Mouse (Mus musculus) c-Kit-positive CD71-positive TER-119-negative erythroid progenitor cells, embryonic 14.5 days (primary cell): Measurements from ENCODE around the gene Pip4k2c.

Source experiments
- DNase-seq: peaks from one replicate; pipeline ENCODE4 v3.0.0-alpha.2; 2013; ENCODE audit warnings: low read depth

Pip4k2c gene

DNA sequence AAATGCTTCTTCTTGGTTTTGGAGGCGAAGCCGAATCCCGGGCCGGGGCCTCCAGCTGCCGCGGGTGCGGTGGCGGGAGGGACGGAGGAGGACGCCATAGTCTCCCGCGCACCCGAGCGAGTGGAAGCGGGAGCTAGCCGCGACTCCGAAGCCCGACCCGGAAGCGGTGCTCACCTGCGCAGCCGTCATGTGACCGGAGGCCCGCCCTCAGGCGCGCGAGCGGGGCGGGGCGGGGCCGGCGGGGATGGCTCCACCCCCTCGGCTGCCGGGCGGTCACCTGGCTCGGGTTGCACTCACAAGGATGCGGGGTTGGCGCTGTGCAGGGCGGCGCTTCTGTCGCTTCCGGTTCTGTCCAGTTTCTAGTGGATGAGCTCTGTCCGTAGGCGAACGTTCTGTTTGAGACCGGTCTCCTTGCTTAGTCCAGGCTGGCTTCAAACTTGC lies at the start of gene Pip4k2c:
Gene Pip4k2c (minus strand): TSS at position 172 of the 441 bp plus-strand sequence.
- peak; percentile 71 for DNase-seq

DNA sequence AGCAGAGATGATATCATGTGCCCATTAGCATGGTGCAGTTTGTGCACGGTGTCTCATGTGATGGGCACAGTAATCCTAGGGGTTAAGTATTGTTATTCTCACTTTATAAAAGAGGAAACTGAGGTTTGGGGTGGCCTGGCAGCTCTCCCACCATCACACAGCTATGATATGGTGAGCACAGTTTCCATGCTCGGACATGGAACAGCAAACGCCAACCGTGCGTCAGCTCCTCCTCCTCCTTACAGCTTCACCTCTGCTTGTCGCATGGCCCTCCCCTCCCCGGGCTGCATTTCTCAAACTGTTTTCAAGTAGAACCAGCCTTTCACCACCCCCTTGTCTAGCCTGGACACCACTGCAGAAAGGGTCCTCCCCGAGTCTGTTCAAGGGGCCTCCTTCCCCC lies 47.1 kb upstream of the Pip4k2c start:
- no peak for DNase-seq

- no peak for DNase-seq
These were observed 46.4 kb upstream of the Pip4k2c start for GRCm38 (mm10) chr10:127257790-127258189.

GRCm38 (mm10) chr10:127255625-127256345 lies 44.4 kb upstream of the Pip4k2c start:
- DNase-seq: peak; percentile 49

- DNase-seq: no peak
These were observed 39.4 kb upstream of the Pip4k2c start for GRCm38 (mm10) chr10:127250810-127251209.

DNA sequence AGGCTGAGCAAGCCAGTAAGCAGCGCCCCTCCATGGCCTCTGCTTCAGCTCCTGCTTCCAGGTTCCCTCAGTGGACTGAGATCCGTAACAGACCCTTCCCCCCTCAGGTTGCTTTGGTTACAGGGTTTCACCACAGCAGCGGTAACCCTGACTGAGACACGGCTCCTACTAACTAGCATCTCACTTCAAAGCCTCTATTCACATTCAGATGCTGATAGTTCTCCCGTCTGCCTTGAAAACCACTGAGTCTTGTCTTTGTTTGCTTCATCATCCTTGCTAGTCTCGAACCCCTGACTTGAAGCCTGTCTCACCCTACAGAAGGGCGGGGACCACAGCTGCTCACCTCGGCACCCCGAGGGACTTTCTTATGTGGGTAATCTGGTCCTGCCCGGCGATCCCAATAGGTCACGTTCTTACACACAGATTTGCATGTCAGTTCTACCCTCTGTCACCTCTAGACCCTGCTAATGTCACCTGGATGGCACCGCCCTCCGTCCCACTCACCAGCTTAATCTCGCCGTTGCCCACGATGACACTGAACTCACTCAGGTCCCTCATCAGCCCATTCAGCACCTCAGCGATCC lies 26.9 kb upstream of the Pip4k2c start:
- no peak for DNase-seq

DNA sequence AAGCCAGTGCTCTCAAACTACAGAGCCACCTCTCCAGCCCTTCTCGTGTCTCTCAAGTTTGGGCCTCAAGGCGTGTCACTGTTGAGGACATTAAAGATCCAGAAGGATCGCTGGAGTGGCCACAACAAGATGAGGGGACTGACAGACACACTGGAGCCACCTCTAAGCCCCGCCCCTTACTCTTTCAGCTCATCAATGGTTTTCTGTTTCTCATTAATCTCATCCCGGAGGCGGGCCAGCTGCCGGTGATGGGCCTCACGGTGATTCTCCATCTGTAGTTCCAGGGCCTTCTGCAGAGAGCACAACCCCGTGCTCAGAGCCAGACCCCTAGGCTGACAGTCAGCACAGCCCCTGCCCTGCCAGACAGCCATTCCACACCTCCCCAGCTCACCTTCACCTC lies 25.2 kb upstream of the Pip4k2c start:
- no peak for DNase-seq

DNA sequence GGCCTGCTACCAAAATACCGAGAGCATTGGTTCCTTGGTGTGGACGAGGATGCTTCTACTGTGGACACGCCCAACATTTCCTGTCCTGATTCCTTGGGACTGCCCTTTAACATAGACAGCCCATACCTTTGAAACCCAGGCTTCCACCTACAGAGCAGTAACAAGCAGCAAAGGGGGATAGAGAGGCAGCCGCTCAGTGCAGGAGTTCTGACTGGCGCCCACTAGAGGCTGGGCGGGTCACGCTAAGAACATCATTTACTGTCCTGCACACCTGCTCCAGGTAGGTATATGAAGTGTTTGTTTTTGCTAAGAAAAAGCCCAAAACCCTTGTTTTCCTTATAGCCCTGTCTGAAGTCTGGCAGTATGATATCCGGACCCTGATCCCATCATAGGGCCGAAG lies 21.8 kb upstream of the Pip4k2c start:
- no peak for DNase-seq

- DNase-seq: no peak
These were observed 20.4 kb upstream of the Pip4k2c start for GRCm38 (mm10) chr10:127231741-127232140.

GRCm38 (mm10) chr10:127230693-127231092 lies 19.3 kb upstream of the Pip4k2c start:
- DNase-seq: no peak

DNA sequence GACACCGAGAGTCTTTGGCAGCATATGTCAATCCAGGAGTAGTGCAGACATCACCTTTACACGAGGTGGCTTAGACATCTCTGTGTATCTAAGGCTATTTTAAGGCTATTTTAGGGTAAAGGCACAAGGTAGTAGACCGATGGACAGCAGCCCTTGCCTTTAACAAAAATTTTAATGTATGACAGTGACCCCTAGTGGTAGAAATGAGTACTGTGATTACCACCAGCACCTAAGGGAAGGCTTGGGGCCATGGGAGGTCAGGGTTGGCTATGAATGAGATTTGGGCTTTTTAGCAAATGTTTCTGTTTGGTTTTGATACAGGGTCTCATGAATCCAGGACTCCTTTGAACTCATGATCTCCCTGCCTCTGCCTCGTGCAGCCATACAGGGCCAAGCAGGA lies 17.5 kb upstream of the Pip4k2c start:
- peak; percentile 67 for DNase-seq

- no peak for DNase-seq
These were observed 15.8 kb upstream of the Pip4k2c start for GRCm38 (mm10) chr10:127227163-127227562.

DNA sequence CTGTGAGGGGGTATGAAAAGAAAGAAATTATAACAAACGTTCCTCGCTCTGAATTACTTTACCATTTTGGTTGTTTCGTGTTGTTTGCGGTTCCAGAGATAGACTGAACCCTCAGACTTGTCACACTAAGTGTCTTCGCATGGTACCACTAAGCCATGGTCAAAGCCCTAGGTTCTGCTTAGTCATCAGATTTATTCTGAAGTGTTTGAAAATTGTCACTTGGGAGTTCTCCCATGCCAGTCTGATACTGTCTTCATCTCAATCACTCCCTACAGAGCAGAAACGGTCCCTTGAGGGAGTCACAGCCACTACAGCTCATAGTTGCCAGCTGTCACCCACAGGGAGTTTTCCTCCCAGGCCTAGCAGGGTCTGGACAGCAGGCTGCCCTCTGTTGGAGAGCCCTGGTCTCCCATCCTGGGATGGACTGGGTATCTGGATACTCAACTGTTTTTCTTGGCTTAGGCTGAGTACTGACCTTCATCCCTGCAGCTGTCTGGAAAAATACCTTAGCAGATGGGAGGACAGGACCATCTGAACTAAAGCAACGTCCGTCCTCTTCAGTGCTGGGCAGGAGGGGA lies 15.0 kb upstream of the Pip4k2c start:
- DNase-seq: no peak

GRCm38 (mm10) chr10:127225732-127226131 lies 14.3 kb upstream of the Pip4k2c start:
- no peak for DNase-seq

DNA sequence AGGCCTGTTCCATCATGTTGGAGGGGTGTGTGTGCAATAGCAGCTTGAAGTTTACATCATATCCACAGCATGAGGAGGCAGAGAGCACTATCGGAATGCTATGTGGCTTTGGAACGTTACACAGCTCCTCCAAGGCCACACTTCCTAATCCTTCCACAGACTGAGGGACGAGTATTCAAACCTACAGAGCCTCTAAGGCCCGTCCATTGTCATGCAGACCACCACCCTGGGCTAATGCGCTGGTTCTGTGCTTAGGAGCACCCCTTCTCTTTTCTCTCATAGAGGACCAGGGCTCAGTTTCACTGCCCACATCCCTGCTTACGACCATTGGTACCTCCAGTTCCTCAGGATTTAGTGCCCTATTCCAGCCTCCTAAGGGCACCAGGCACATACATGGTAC lies 13.8 kb upstream of the Pip4k2c start:
- no peak for DNase-seq

DNA sequence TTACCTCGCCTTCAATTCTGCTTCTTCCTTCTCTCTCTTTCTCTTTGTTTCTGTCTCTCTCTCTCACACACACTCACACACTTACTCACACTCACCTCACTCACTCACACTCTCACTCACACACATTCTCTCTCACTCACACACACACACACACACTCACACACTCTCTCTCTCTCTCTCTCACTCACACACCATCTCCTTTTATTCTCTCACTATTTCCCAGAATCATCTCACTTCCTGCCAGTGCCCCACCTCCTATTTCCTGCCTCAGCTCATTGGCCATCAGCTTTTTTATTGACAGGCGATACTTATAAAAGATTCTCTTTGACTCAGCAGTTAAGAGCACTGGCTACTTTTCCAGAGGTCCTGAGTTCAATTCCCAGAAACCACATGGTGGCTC lies 7.0 kb upstream of the Pip4k2c start:
- DNase-seq: no peak

DNA sequence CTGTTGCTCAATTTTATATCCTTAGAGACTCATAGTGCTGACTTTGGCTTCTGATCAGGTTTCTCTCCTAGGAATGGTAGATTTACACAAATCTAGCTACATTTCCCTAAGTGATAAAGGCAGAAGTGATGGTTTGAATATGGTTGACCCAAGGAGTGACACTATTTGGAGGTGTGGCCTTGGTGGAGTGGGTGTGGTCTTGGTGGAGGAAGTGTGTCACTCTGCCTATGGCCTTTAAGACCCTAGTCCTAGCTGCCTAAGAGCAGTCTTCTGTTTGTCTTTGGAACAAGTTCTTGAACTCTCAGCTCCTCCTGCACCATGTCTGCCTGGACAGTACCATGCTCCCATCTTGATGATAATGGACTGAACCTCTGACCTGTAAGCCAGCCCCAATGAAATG lies 5.8 kb upstream of the Pip4k2c start:
- DNase-seq: no peak

- DNase-seq: no peak
These were observed 5.1 kb upstream of the Pip4k2c start for GRCm38 (mm10) chr10:127216456-127216855.

DNA sequence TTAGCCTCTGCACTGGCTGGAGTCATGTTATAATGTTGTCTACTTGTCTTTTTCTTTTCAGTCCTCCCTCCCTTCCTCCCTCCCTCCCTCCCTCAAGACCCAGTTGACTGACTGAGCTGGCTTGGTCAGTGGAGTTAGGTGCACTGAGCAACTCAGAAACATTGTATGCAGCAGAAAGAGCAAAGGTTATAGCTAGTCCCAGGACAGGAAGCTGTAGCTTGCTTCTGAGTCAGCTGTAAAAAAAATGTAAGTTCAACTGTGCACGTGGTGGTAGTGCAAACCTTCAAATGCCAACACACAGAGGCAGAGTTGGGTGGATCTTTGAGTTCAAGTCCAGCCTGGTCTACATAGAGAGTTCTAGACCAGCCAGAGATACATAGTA lies 3.0 kb upstream of the Pip4k2c start:
- no peak for DNase-seq

DNA sequence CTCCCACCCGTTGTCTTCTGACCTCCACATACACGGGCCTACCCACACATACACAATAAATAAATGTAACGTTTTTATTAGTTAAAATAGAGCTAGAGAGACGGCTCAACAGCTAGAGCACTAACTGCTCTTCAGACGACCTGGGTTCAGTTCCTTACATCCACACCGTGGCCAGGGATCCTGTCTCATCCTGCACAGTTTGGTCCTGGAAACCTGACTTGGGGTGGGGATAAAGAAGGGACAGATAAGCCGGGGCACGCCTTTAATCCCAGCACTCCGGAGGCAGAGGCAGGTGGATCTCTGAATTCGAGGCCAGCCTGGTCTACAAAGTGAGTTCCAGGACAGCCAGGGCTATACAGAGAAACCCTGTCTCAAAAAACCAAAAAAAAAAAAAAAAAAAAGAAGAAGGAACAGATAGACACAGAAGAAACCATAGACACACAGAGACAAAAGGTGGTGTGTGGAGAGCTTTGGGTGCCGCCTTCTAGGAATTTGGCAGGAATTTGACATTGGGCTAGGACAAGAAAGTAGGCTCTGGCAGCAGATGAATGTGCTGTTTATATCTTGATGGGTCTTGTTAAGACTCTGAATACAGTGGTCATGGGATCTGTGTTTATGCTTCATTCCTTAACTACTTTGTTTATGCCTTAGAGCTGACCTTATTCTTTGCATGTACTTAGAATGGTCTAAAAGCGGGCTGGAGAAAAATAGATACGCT lies 2.5 kb upstream of the Pip4k2c start:
- DNase-seq: no peak

DNA sequence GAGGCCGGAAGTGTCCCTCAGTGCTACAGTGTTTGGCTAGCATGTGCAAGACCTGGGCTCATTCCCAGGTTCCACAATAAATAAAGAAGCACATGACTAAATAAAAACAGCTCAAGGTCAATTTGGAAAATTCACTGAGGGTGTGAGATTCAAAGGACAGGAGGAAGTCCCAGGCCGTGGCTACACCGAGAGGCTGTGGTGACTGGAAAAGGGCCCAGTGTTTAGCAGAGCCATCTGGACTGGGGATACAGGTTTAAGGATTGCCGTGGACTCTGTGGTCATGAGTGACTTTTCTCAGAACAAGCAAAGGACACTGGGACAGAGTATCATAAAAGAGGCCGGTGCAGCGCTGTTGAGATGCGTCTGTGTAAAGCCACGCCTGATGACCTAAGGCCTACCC lies 1.9 kb upstream of the Pip4k2c start:
- no peak for DNase-seq

DNA sequence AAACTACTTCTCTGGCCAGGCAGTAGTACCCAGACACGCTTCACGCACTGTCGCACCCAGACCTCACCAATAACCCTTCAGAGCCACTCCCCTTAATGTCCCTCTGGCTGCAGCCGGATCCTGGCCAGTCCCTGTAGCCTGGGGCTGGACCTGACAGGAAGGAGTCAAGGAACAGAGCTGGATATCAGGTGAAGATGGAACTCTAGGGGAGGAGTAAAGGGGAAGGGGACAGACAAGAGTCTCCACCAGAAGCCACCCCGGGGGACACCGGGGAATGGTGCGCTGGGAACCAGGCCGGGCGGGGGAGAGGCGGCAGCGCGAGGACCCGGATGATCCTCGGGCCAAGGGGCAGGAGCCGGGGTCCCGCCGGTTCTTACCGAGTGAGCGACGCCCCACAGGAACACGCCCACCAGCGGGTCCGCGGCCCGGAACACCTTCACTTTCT lies 402 bp downstream of the Pip4k2c start:
- DNase-seq: no peak
